Mouse (Mus musculus): ENCODE results near the gene Atg4c. TPM values are rescaled to one million over a fixed set of nuclear protein-coding genes. Genes with fewer than 3 reads are reported as not detected.

Atg4c gene
- 1.7 TPM for total RNA-seq (2023)

DNA sequence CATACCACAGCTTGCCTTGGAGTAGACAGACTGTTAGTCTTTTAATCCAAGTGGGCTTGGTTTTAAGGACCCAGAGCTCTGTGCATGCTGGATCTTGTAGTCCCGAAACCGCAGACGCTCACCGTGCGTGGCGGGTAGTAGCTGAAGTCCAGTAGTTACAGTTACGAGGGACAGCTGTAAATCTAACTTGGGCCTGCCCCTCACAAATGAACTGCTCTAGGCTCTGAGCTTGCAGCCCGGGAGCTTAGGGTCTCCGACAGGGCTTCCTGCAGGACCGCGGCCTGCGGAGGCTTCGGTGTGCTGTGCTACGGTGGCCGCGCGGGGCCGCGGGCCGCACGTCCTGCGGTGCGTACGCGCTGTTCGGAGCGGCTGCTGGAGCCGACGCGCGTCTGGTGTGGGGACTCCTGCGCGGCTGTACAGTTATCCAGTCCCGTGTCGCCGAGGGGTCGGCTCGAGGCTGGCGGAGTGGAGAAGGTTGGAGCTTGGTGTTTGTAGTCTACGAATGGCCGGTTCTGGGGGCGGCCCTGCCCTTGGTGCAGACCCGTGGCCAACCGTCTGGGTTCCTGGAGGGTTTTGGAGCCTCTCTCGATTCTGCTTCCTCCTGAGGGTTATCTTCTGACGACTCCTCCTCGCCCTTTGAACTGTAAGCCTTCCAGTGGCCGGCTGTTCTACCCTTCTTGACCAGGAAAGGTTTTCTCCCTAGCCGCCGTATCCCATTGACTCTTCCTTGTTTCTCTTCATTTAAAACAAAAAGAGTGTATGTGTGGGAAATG lies at the start of gene Atg4c:
Gene Atg4c (plus strand): TSS at position 125 of the 773 bp plus-strand sequence.

Other genes with a start within 250 kb of the Atg4c start
- not detected for gene Angptl3, start 163.0 kb upstream of the Atg4c start, total RNA-seq (2023)
- 0.33 TPM for gene Dock7, start 73.0 kb upstream of the Atg4c start, total RNA-seq (2023)
- not detected for gene Gm12689, start 102.0 kb downstream of the Atg4c start, total RNA-seq (2023)